Mouse (Mus musculus) lung, adult 18-20 months (tissue): Measurements from ENCODE around the gene Zfp362.

Experiments used
- DNase-seq, 2 experiments: peaks; one replicate each; pipeline ENCODE4 v3.0.0; 2022; ENCODE audit warnings: mixed read lengths in 2 of 2

Zfp362 gene

DNA sequence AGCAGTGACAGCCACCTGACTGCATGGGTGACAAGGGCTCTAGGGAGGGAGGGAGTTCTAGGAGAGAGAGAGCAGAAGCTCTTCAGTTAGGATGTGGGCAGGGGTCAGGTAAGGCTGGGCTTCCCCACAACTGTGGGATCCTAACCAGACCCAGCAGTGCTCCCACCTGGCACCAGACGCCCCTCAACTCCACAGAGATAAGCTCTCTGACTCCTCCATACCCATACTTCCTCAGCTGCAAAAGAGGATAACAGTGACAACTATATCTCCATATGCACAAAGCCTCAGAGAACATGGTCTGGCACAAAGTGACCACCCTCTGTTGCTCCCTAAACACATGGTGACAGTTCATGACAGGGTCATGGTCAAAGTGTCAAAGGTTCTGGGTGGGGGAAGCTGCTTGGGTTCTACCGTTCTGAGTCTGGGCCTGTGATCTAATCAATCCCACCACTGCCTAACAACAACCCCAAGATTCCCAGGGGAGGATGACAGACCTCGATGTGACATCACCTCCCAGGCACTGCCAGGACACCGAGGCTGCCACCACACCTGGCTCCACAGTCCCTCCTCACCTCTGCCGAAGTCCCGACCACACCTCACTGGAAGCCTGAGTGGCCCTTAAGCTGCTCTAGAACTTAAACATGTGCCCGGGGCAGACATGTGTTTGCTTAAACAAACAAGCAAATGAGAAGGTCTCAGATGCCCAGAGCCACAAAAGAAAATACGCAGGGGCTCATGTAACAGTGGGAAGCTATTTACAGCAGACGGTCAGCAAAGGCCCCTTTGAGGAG, 4.0 kb downstream of the Zfp362 start:
- DNase-seq: peak; percentile 68 to 80

DNA sequence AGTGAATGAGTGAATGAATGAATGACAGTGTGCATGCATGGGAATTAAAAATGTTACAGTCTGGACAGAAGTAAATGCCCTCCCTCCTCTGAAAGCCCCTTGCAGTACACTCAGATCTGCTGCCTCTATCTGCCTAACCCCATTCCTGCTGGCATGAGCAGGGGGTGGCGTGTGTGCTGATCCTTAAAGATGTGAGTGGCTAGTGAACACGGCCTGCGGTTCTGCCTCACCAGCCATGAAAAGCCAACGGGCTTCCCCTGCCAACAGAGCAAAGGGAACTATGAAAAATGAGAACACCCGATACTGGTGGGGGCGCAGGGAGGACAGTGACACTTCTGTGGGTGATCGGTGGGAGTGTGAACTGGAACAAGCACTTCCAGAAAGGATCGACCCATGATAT, 9.1 kb downstream of the Zfp362 start:
- DNase-seq: no peak

DNA sequence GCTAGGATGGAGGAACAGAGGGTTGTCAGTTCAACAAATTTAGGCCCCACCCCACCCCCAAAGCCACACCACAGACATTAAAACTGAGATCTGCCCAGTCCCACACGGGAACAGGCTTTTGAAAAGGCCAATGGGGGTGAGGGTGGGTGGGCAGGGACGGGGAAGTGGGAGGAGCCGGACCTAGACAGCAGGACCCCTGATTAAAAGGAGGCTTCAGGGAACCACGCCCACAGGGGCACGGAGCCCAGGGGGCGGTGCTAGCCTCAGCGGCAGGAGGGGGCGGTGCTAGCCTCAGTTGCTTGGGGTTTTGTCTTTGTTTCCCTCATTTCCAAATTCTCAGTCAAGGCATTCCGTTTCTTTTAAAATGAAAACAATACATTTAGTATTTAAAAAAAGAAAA, 10.2 kb downstream of the Zfp362 start:
- DNase-seq: no peak

DNA sequence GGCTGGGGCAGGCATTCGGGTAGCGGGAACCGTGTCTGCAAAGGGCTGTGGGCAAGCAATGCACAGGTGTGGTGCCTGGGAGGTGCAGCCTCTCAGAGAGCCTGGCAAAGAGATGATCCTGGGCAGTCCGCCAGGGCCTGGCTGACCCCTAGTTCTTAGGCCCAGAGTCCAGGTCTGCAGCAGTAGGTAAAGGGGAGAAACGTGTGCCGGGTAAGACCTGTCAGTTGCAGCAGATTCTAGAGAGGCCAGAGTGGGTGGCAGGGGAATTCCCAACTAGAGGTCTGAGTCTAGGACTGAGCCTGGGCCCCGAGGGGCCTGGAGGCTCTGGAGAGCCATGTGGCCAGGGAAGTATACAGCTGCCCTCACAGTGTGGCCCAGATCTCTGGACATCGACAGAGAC, 11.6 kb downstream of the Zfp362 start:
- DNase-seq: no peak

DNA sequence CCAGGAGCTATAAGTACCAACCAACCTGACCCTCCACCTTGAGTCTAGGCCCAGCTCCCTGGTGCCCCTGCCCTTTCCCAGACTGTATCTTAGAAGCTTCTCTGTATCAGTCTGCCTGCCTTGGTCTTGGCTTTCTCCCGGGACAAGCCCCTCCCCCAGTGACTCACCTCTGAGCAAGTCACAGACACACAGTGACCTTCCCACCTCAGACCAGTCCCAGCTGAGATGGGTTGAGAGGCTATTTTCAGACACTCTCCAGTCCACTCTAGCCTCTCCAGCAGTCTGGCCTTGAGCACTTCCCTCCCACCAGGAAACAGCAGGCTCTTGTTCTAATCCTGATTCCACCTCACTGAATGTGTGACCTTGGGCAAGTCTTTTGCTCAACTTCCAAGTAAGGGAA, 12.1 kb downstream of the Zfp362 start:
- DNase-seq: peak; percentile 37 to 60

DNA sequence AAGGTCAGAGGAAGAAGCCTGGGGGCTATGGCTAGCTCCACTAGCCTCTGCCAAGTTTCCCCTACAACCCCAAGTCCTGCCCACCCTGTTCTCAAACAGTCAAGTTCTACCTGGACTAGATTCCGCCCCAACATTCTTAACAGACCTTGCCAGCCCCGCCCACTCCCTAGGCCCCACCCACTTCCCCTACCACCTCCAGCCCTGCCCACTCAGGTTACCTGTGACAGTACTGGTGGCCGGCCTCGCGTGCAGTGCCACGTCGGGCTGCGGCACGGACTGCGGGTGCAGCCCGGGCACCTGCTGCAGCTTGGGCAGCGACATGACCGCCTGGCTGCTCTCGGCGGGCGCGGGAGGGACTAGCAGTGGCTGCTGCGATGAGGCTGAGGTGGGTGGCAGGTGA, 16.2 kb downstream of the Zfp362 start:
- DNase-seq: peak; percentile 60 to 79

DNA sequence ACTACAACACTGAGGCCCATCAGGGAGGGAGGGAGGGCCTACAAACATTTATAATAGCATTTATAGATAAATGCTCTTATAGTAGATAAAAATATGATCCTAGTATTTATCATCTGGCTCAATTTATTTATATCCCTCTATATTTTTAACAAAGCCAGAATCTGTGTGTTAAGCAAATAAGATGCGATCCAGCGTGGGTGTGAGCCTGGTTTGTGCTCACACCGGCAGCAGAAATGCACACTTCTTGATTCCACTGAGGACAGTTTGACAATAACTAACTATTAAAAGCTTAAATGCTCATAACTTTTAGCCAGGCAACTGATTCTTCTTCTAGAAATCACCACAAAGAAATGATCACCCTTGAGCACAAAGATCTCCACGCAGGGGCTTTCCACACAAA, 17.7 kb downstream of the Zfp362 start:
- DNase-seq: no peak

DNA sequence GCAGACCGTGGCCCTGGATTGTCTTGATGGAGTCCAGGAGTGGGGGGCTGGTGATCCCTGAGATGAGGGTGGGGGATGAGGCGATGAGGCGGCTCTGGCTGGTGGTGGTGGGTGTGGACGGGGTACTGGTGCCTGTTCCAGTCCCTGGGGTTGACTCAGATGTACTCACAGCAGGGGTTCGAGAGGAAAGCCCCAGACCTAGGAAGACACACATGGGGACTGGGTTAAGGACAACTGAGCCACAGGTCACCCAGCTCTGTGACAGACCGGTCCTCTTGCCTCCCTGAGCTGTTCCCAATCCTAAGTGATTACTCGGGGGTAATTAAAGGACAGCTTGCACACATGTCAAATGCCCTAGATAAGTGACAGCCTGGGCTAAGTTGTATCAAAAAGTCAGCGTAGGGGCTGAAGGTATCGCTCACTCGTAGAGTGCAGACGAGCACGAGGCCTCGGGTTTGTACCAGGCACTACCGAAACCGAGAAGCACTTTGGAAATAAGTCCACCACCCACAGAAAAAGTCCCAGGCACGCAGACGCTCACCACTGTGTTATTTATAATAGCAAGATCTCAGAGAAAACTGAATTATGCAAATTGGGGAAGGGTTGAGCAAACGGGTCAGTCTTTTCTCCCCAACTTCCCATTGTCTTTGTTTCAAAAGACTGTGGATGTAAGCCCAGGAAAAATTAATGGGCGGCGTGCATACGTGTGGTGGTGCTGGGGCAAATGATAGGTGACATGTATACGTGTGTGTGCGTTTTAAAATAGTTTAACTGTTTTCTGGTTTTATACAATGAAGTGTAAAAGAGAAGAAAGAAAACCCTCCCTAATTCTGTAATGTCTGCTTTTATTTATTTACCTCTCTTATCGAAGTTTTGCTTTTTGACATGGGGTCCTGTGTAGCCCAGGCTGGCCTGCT, 18.6 kb downstream of the Zfp362 start:
- DNase-seq: no peak

DNA sequence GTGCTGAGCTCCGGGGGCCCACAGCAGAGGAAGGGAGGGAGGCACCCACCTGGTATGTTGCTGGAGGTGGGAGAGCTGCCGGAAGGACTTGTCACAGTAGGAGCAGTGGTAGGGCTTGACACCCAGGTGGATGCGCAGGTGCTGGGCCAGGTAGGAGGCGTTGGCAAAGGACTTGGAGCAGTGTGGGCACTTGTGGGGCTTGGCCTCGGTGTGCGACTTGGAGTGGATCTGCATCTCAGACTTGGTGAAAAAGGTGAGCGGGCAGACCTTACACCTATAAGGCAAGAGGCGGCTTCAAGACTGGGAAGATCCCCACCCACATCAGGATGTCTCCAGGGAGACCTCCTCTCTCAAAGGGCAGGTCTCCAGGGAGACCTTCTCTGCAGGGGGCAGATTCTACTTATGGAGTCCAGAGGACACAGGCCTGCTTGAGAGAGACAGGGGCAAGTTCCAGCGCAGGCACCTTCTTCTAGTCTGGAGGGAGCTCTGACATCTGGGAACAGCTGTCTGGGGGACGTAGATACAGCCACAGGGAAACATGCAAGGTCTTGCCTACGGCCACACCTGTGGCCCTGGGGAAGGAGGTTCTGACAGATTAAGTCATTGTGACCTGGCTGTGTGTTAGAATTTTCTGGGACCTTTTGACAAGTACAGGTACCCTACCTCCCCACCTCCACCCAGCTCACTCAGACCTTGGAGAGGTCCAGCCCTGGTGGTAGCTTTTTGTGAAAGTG, 19.8 kb downstream of the Zfp362 start:
- no peak for DNase-seq

DNA sequence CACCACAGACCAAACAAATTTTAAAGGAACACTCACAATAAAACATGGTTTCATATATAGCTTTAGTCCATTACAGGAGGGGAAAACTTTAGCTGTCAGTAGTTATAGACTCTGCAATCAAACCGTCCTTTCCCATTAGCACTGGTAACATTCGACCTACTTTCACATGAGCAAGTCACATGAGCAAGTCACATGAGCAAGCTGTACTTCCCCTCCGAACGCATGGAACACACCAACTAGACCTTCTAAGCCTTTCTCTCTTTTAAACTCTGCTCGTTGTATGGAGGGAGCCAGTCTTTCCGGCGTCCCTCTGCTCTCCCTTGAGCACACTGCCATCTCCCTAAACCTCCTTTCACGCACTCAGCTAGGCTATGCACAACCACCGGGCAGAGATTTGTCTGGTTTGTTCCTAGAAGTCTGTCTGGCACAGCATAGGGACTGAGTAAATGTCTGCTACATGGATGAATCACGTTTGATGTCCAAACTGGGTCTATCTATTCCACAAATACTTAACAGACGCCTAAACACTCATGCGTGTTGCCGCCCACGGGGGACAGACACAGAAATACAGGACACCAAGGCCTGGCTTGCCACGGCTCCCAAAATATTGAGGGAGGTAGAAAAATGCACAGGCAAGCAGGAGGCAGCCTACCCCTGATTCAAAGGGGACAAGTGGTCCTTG, 20.8 kb downstream of the Zfp362 start:
- no peak for DNase-seq

DNA sequence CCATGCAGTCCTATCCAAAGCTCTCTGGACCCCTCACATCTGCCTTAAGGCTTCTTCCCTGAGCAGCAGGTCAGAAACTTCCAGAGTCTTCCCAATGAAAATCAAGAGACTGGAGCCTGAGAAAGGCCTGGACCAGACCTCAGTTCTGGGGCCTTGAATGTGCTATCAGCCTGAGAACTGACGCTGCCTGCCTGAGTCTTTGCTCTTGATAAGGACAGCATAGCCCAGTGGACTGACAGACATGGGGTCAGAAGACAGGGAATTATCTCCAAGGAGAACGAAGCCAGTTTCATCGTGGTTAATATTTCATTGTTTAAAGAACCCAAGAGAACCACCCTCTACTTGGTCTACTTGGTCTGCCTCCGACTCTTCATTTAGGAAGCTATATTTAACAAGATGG, 23.2 kb downstream of the Zfp362 start:
- no peak for DNase-seq

DNA sequence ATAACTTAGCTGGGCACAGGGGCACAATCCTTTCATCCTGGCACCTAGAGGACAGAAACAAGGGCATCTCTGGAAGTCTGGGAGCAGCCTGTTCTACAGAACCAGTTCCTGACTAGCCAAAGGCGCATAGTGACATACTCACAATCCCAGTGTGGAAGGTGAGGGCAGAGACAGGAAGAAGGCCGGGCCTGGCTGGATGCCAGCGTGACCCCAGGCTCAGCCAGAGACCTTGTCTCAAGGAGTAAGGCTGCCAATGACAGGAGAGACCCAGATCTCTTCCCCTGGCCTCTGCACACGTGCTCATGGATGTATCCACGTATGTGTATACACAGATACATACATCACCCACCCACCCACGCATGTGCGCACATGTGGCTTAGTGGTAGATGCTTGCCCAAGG, 23.8 kb downstream of the Zfp362 start:
- no peak for DNase-seq

DNA sequence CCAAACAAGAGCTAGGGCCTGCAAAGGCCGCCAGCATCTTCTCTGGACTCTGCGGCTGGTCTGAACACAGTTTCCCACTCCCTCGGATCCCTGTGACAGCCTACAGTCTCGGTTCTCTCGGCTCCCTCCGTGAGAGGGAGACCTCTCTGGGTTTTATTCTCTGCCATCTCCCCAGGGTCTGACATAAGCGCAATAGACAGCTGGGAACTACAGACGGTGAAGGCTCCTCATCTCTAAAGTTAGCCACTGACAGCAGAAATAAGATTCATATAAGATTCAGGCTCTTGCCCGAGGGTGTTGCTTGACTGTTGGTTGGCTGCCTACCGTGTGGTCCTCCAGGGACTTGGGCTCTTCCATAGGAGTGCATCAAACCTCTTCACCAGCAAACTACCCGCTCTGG, 28.3 kb downstream of the Zfp362 start:
- DNase-seq: no peak

DNA sequence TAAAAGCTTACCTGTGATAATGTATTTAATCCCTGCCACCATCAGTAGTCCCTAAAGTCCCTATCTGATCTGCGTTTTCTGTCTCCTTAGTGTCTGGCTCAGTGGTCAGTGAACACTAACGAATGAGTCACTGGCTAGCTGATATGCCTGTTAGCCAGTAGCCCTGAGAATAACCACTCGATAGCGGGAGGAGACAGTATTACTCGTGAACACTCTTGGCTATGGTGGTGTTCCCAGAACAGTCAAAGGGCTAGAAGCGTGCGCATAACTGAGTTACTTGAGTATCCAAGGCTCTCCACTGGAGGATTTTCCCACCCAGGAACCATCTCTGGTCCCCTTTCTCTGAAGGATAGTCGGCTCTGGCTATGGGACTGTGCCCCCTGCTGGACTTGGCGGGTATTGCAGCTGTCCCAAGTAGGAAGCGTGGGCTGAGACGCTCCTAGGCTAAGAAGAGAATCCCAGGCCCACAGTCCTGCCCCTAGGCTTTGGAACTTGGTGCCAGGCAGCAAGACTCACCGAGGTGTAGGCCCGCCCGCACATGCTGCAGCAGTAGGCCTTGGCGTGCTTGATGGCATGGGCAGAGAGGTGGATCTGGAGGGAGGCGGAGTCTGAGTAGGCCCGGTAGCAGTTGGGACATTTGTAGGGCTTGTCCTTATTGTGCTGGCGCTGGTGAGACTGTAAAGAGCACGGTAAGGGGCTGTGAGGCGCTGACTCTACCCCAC, 29.1 kb downstream of the Zfp362 start:
- peak; percentile 69 to 74 for DNase-seq

DNA sequence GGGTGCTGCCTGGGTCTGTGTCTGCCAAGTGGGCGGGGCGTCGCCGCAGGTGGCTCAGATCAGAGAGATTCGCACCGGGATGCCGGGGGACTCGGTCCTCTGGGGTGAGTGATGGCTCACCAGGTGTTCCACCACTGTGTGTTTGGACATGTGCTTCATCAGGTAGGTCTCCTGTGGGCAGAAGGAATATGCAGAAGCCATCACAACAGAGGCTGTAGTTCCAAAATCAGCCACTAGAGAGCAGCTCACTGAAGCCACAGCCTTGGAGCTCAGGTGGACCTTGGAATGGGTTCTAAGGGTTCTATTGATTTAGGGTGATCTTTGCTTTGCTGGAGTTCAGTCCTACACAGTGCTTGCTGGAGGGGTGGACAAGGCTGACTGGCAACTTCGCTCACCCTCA, 31.4 kb downstream of the Zfp362 start:
- peak; percentile 44 to 48 for DNase-seq

DNA sequence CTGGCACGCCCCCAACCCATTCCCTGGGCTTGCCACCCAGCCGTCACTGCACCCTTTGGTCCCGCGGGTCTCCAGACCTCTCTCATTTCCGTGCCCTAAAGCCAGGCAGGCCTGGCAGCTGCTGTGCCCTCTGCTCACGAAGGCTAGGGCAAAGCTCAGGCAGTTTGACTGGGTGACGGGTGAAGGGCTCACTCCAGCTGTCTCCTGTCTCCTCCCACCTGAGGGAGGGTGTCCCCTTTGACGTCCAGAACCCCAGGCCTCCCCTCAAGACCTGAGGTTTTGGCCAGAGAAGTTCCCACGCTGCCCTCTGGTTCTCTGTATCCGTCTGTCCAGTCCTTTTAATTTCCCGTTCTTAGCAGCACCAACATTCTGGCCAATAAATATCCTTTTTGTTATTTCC, 32.0 kb downstream of the Zfp362 start:
- DNase-seq: no peak

DNA sequence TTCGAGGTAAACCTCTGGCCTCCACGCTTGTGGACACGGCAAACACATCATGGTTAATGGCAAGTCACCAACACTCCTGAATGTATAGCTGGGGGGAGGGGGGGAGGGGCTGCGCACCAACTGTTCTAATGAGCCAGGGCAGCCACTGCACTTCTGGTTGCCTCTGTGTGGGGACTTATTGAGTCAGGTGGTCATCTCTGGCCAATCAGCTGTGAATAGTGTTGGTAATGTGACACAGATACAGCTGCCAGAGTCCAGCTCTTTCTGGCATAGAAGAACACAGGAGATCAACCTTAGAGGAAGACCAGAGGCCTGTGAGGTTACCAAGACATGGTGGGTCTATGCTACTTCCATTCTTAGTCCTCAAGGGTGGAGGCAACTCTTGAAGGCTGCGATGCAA, 35.1 kb downstream of the Zfp362 start:
- no peak for DNase-seq

DNA sequence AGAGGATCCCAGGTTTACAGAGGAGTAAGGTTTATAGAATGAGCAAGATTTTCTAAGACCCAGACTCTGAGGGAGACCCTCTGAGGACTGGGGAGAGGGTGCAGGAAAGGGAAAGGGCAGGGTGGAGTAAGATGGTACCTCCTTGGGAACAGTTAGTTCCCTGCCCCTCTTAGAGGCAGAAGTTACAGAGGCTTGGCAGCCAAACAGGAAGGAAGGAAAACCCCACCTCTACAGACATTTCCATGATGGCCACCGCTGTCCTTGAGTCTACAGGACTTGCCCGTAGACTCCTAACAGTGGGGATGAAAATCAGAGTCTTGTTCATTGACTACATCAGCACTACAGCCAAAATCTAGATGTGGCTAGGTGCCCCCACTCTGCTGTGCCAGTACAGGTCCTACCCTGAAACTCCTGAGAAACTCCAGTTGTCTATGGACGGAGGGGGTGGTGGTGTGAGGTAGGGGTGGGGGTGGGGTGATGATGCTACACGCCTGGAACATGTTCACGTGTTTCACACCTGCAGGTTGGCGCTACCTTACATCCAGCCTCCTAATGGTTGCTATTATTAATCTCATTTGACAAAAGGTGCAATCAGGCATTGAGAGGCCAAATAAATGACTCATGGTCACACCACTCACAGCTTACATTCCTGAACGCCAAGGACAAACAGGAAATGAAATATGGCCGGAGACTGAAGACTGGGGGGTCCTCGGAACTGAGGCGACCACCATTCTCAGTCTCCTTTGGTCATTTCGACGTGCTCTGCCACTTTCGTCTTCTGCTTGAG, 36.1 kb downstream of the Zfp362 start:
- DNase-seq: peak; percentile 27 to 58

DNA sequence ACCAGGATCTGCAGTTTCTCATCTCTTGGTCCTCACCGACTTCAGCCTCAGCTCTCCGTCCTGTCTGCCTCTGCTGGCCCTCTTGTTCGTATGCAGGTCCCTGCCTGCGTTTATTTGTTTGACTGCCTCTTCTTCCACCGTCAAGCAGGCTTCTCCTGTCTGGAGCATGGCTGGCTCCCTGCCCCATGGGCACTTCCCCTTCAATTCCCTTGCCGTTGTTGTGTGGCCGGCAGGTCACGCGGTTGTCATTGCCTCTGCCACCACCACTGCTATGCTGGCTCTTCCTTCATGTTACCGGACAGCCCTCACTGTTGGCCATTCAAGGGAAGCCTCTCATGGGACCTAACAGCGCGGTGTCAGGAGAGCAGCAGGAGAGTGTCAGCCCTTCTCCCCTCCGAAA, 37.7 kb downstream of the Zfp362 start:
- no peak for DNase-seq

DNA sequence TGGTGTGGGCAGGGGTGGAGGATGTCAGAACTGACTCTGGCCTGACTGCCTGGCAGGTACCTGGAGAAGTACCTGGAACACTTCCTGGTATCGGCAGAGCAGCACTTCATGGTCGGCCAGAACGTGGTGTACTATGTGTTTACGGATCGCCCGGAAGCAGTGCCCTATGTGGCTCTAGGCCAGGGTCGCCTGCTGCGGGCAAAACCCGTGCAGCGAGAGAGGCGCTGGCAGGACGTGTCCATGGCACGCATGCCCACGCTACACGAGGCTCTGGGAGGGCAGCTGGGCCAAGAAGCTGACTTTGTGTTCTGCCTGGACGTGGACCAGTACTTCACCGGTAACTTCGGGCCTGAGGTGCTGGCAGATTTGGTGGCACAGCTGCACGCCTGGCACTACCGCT, 38.9 kb downstream of the Zfp362 start:
- DNase-seq: no peak

DNA sequence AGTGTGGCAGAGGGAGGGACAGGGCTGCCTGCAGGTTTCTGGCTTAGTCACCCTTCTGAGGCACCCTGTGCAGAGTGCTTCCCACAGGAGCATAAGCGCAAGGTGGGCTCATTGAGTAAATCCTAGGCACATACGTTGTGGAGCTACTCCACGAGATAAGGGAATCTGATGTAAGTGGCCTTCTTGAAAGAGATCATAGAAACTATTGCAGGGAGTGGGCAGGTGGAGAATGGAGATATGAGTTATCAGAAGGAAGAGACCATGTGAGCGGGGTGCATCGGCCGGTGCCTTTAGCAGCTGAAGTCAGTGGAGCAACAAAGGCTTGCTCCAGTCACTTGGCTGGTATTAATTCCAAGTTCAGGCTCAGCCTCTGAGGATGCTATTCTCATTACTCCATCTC, 45.8 kb downstream of the Zfp362 start:
- no peak for DNase-seq
